Mouse (Mus musculus) adrenal gland, postnatal 14 days (tissue): ENCODE measurements around the gene Resf1. TPM values are rescaled to one million over a fixed set of nuclear protein-coding genes. Genes with fewer than 3 reads are reported as not detected.
A peak's percentile ranks its signal among the peaks of the same experiment; 100 is the strongest.
"Not testable (repeated sequence)": the region's sequence is repeated elsewhere in the genome, so short reads cannot be mapped to it uniquely, and the experiment has no call there.

ENCODE experiments used
- DNase-seq: peaks from one replicate; pipeline ENCODE4 v3.0.0; 2021; ENCODE audit warnings: mixed read lengths
- total RNA-seq: library from RNA; stranded (reverse); gene quantifications from 2 replicates; pipeline ENCODE4 v1.2.3, GENCODE M21; 2021

The Resf1 gene
- total RNA-seq, 1 experiment from 2014 or later = 38.6 TPM

DNA sequence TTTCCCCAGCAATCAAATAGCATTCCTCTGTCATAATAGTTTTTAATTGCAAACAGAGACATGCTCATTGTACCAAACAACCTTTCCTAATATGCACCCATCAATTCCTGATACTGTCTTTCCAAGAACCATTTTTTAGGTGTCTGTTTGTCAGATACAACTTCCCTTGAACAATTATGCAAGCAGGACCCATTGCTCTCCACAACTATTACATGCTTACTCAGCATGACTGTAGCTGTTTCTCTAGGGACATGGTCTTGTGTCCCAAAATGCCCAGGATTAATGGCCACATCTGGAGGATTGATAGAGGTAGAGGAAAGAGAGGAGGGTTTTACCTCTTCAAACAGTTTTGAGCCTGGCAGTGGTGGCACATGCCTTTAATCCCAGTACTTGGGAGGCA is 35.2 kb downstream of the Resf1 start:
- no peak for DNase-seq

DNA sequence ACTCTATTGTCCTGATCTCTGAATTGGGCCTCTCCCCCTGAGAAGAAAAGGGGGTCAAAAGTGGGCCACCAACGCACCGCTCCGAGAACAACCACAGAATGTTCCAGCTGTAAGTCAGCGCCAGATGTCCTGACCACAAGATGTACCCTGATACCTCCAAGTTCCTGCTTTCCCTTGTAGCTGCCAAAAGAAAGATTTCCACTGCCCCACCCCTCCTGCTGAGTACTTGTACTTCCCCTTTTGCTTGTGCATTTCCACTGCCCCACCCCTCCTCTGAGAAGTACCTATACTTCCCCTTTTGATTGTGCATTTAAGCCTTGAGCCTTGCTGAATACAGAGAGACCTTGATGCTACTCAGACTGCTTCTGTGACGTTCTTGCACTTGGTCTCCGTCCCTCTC is 39.0 kb downstream of the Resf1 start:
- not testable (repeated sequence) for DNase-seq

DNA sequence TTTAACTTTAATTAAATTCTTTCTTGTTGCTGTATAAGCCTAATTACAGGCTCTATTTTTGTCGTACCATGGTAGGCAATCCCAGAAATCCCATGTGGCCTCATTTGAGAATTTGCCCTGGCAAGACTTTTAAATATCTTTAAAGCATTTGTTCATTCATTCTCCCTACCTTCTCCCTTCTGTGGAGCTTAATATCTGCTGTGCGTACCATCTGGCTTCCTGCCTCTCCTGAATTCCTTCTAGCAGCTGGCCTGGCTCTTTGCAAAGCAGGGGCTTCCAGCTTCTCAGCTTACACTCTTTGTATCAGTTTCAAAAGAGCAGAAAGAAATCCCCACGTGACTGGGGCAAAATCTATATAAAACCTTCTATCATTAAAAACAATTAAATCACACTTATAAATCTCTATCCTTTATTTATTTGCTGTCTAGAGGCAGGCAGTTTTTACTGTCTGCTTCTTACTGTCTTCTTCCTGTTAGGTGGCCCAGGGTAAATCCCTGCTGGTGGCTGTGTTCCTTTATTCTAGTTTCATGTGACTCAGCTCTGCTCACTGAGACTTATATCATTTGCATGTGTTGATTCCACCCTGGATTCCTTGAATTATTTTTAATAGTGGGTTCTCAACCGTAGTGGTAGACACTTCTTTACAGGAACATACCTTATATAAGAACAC is 45.7 kb downstream of the Resf1 start:
- DNase-seq = no peak

DNA sequence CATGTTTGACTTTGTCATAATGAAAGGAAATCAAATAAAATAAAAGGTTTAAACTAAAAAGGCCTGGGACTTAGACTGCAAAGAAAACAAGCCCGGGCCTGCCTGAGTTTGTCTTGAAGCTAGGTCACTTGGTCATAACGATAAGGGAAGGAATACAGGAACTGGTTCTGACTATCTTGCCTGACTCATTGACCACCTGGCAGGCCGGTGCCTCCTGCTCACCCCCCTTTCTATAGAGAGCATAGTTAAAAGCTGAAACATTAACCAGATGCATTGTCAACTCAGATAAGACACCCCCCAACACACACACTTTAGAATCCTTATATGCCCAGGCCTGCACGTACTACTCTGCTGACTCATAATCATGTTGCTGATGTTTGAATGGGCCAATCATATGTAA is 46.6 kb downstream of the Resf1 start:
- DNase-seq = not testable (repeated sequence)

DNA sequence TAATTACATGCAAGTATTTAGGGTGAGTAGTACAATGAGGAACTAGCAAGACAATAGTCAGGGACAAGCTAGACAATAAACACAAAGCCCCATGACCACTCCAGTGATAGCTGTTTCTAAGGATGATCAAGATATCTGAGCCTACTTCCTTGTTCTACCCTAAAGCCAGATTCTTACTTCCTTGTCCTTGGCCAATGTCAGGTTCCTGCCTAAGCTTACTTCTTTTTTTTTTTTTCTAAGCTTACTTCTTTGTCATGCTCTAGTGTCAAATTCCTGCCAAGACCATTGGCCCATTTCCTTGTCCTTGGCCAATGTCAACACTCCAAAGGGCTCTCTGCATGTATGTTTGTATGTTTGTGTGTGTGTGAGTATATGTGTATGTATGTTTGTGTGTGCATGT is 47.9 kb downstream of the Resf1 start:
- no peak for DNase-seq

DNA sequence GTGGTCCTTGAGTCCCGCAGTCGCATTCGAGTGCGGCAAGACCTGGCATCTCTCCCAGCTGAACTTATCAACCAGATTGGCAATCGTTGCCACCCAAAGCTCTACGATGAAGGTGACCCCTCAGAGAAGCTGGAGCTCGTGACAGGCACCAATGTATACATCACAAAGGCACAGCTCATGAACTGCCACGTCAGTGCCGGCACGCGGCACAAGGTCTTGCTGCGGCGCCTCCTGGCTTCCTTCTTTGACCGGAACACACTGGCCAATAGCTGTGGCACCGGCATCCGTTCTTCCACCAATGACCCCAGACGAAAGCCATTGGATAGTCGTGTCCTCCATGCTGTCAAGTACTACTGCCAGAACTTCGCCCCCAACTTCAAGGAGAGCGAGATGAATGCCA is 53.3 kb downstream of the Resf1 start:
- DNase-seq = not testable (repeated sequence)

DNA sequence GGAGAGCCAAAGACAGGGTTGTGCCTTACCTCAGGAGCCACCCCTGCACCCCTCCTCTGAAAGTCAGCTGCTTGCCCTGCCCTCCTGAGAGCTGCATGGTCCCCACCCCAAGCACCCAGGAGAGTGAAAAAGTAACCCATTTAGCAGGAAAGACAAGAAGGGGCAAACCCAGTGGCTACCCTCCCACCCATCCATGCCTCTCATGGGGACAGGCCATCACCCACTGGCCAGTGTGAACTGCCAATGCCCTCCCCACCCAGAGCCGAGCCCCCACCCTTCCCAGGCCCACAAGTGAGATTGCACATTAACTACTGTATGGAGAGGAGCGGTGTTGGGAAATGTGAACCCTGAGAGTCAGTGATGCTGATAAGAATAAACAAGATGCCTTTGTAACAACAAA is 56.8 kb downstream of the Resf1 start:
- DNase-seq = not testable (repeated sequence)

DNA sequence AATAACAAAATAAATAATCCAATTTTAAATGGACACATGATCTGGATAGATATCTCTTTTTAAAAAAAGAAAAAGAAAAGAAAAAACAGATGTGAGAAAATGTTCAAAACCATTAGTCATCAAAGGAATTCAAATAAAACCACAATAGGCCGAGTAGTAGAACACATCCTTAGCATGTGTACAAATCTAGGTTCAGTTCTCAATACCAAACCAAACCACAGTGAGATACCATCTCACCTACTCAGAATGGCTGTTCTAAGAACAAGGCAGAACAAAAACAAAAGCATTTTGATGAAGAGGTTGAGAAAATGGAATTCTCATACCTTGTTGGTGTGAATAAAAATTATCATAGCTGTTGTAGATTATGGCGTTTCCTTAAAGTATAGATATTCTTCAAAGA is 57.2 kb downstream of the Resf1 start:
- DNase-seq = no peak

DNA sequence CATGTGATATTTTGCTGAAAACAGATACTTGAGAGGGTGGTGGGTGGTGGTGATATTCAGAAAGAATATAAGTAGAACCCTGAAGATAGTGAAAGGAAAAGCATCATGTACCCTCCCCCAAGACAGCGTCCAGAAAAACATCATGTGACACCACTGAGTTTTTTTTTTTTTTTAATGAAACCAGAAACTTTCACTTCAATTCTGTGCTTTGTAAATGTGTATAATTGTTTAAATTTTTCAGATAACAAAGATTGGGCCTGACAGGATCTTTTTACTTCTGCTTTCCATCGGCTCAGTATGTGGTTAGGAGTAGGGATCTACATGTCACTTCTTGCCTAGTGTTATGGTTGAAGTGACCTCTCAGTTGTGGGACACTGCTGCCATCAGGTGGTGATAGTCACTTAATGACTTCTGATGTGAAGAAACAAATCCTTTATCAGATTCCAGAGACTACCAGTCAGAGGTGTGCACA is 65.8 kb downstream of the Resf1 start:
- DNase-seq = peak; percentile 85

DNA sequence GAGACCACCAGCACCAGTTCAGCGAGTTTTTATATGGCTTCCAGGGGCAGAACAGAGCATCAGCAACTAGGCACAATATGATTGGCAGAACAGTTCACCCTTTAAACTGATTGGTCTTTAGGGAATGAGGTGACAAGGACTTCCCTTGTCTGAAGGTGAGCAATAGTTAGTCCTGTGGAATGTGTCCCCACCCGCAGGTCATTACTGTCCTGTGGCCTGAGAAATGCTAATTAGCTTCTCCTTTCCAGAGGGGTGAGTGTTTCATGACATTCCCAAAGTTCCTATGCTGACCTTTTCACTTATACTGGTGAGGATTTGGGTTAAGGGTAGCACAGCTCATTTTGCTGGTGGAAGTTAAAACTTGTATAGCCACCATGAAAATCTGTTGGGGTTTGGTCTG is 74.3 kb downstream of the Resf1 start:
- no peak for DNase-seq

Other genes with a start within 250 kb of the Resf1 start
- gene Dennd5b, start 207.7 kb upstream of the Resf1 start, total RNA-seq = 16.3 and 20.1 TPM in 2 replicates
- gene Gm10203, start 179.2 kb upstream of the Resf1 start, total RNA-seq = not detected in 2 replicates
- 32.2 and 55.5 TPM in 2 replicates for gene Etfbkmt, start 169.6 kb upstream of the Resf1 start, total RNA-seq
- gene Amn1, start 120.7 kb upstream of the Resf1 start, total RNA-seq = 20.3 and 35.6 TPM in 2 replicates
- 4.0 and 5.4 TPM in 2 replicates for gene Bicd1, start 99.5 kb downstream of the Resf1 start, total RNA-seq